Mouse (Mus musculus): ENCODE measurements at regions not wholly inside any gene's neighbourhood (a gene's known extent, or its start where the extent isn't known, plus 50 kb on each side); places are given as distances from the start of the nearest gene placed in this dataset.

- no peak for DNase-seq (ENCODE audit: low spot score)
Measured at GRCm38 (mm10) chr13:55900190-55900526, 64.2 kb upstream of the Pitx1 start.

GRCm38 (mm10) chr13:55899501-55900189 is 63.7 kb upstream of the Pitx1 start:
- Histone ChIP-seq H3K36me3 (no peaks in the 10 kb centered on the region), H3K4me3 (no peak overlapping the region), H3K4me1 (peaks cover 25% of the 10 kb centered on the region), H3K27me3 (ENCODE audit: low read depth, poor library complexity, severe bottlenecking) (peaks cover 27% of the 10 kb centered on the region), H3K27ac (replicated peaks) (no peak overlapping the region; the same call in 1 of the 2 replicates), H3K9me3 (replicated peaks) (no peaks in the 10 kb centered on the region)
- WGBS, result 71% methylated on average over 10 of the region's 10 CpGs
- no peak for DNase-seq (ENCODE audit: low spot score)

More at GRCm38 (mm10) chr13:55900190-55900526, 64.2 kb upstream of the Pitx1 start:
- Histone ChIP-seq H3K36me3 (no peaks in the 10 kb centered on the region), H3K9me3 (replicated peaks) (no peaks in the 10 kb centered on the region), H3K27ac (replicated peaks) (no peak overlapping the region), H3K4me1 (peaks cover 25% of the 10 kb centered on the region), H3K4me3 (no peak overlapping the region), H3K27me3 (ENCODE audit: low read depth, poor library complexity, severe bottlenecking) (peaks cover 22% of the 10 kb centered on the region)
- WGBS, result 89% methylated on average over 4 of the region's 4 CpGs

- Histone ChIP-seq H3K9me3 (replicated peaks) (no peaks in the 10 kb centered on the region), H3K27me3 (ENCODE audit: low read depth, poor library complexity, severe bottlenecking) (peaks cover 33% of the 10 kb centered on the region), H3K4me3 (no peak overlapping the region), H3K4me1 (peaks cover 25% of the 10 kb centered on the region), H3K27ac (replicated peaks) (peak overlapping the region; percentile 69), H3K36me3 (no peaks in the 10 kb centered on the region)
- WGBS, result 25% methylated on average over 8 of the region's 8 CpGs
- DNase-seq (ENCODE audit: low spot score), result no peak
Measured at GRCm38 (mm10) chr13:55898999-55899398, 63.0 kb upstream of the Pitx1 start.

- no peaks in the 10 kb centered on the region for H3K36me3 ChIP-seq
- no peaks in the 10 kb centered on the region for H3K9me3 ChIP-seq (replicated peaks)
- peaks cover 30% of the 10 kb centered on the region for H3K4me1 ChIP-seq
- DNase-seq (ENCODE audit: low spot score), result no peak
- peak overlapping the region; percentile 69 for H3K27ac ChIP-seq (replicated peaks)
- WGBS, result 66% methylated on average over 17 of the region's 17 CpGs
- peaks cover 34% of the 10 kb centered on the region for H3K27me3 ChIP-seq (ENCODE audit: low read depth, poor library complexity, severe bottlenecking)
- H3K4me3 ChIP-seq, result 0 out of 2 replicates have a peak overlapping the region, but pooled peaks have one; percentile 11
Measured at GRCm38 (mm10) chr13:55898257-55898950, 62.4 kb upstream of the Pitx1 start.

GRCm38 (mm10) chr13:55895505-55895904 is 59.5 kb upstream of the Pitx1 start:
- no peak overlapping the region for H3K4me3 ChIP-seq
- H3K9me3 ChIP-seq (replicated peaks), result no peaks in the 10 kb centered on the region
- WGBS, result 94% methylated on average over 5 of the region's 5 CpGs
- H3K4me1 ChIP-seq, result peaks cover 29% of the 10 kb centered on the region
- DNase-seq (ENCODE audit: low spot score), result no peak
- peaks cover 32% of the 10 kb centered on the region for H3K27me3 ChIP-seq (ENCODE audit: low read depth, poor library complexity, severe bottlenecking)
- H3K27ac ChIP-seq (replicated peaks), result no peak overlapping the region
- H3K36me3 ChIP-seq, result no peaks in the 10 kb centered on the region

GRCm38 (mm10) chr13:55893154-55894018 is 57.4 kb upstream of the Pitx1 start:
- WGBS, result 75% methylated on average over 25 of the region's 25 CpGs
- H3K36me3 ChIP-seq, result no peaks in the 10 kb centered on the region
- H3K4me3 ChIP-seq, result no peak overlapping the region
- no peaks in the 10 kb centered on the region for H3K9me3 ChIP-seq (replicated peaks)
- H3K27me3 ChIP-seq (ENCODE audit: low read depth, poor library complexity, severe bottlenecking), result peaks cover 16% of the 10 kb centered on the region; the same call in 1 of the 2 replicates
- H3K4me1 ChIP-seq, result peaks cover 15% of the 10 kb centered on the region
- no peak for DNase-seq (ENCODE audit: low spot score)
- H3K27ac ChIP-seq (replicated peaks), result no peak overlapping the region

- no peak for DNase-seq (ENCODE audit: low spot score)
- H3K27ac ChIP-seq (replicated peaks), result no peak overlapping the region
- no peak overlapping the region for H3K4me3 ChIP-seq
- H3K27me3 ChIP-seq (ENCODE audit: low read depth, poor library complexity, severe bottlenecking), result 0 out of 2 replicates have a peak, but pooled peaks cover 13% of the 10 kb centered on the region
- peaks cover 11% of the 10 kb centered on the region for H3K4me1 ChIP-seq
- 92% methylated on average over 3 of the region's 3 CpGs for WGBS
- no peaks in the 10 kb centered on the region for H3K36me3 ChIP-seq
- no peaks in the 10 kb centered on the region for H3K9me3 ChIP-seq (replicated peaks)
Measured at GRCm38 (mm10) chr13:55892250-55892649, 56.3 kb upstream of the Pitx1 start.

- Histone ChIP-seq H3K9me3 (replicated peaks) (no peaks in the 10 kb centered on the region), H3K27me3 (ENCODE audit: low read depth, poor library complexity, severe bottlenecking) (no peaks in the 10 kb centered on the region), H3K4me3 (no peak overlapping the region), H3K36me3 (no peaks in the 10 kb centered on the region), H3K4me1 (peaks cover 11% of the 10 kb centered on the region), H3K27ac (replicated peaks) (0 out of 2 replicates have a peak overlapping the region, but pooled peaks have one; percentile 23)
- 87% methylated on average over 13 of the region's 13 CpGs for WGBS
- no peak for DNase-seq (ENCODE audit: low spot score)
Measured at GRCm38 (mm10) chr13:55887099-55887736, 51.2 kb upstream of the Pitx1 start.

All from midbrain, embryonic 10.5 days (tissue).